In genomic region chr5:131558403-131559174, GRCm38 (mm10) we compare ENCODE assay signal across 9 mouse cellular contexts.
DNase-seq lines count a peak whose midpoint lies in the region; ATAC-seq and TF ChIP-seq lines count a peak whose summit lies in the region.
"Had no signal": no experiment of that assay in that cellular context is flagged by ENCODE, and none has a peak within 500 bp of the region (broad histone marks: within the 10 kb centered on the region; RNA-seq: fewer than 3 reads in every experiment).

No protein-coding gene starts in this region.

- H3K9me3 ChIP-seq in embryonic facial prominence, embryonic 12.5 days, result no peaks in the 10 kb centered on the region
- H3K9me3 ChIP-seq in heart, embryonic 11.5 days (replicated peaks; ENCODE audit: control insufficient read depth, low read length), result no peaks in the 10 kb centered on the region
- no peaks in the 10 kb centered on the region; the same call in 1 of the 2 replicates for H3K9me3 ChIP-seq in limb, embryonic 13.5 days

- intact Hi-C loops in gastrocnemius, adult 2 months (cut with DNase I), result loop anchor here (5.0 kb wide), 1 partner anchor 89 kb away; no protein-coding TSS in a partner anchor

- H3K9ac ChIP-seq in embryonic facial prominence, embryonic 12.5 days, result no peak overlapping the region
- H3K9ac ChIP-seq in heart, embryonic 11.5 days (ENCODE audit: low read depth, low read length), result no peak overlapping the region
- no peak overlapping the region for H3K9ac ChIP-seq in limb, embryonic 13.5 days

- DNase-seq in gastrocnemius, adult 2 months, result peak; percentile 77
- no peak for DNase-seq in gastrocnemius, postnatal 4 days (ENCODE audit: low spot score in 2 of 2)
- DNase-seq in lung, postnatal 10 days, result no peak
- no peak for DNase-seq in lung, postnatal 36 days
- DNase-seq in right cerebral cortex, postnatal 25 days, result no peak

- H3K27ac ChIP-seq in gastrocnemius, adult 2 months, result peak overlapping the region; percentile 87
- 0 out of 2 replicates have a peak overlapping the region, but pooled peaks have one; percentile 46 for H3K27ac ChIP-seq in embryonic facial prominence, embryonic 12.5 days
- H3K27ac ChIP-seq in heart, embryonic 11.5 days (ENCODE audit: low read depth, low read length), result 0 out of 2 replicates have a peak overlapping the region, but pooled peaks have one; percentile 29
- H3K27ac ChIP-seq in limb, embryonic 13.5 days, result peak overlapping the region; percentile 48; the same call in 1 of the 2 replicates

- no peak for TF ChIP-seq CTCF in gastrocnemius, adult 2 months (IDR thresholded peaks at IDR 0.05)

- H3K4me3 ChIP-seq in gastrocnemius, adult 2 months, result peak overlapping the region; percentile 61
- no peak overlapping the region for H3K4me3 ChIP-seq in embryonic facial prominence, embryonic 12.5 days
- H3K4me3 ChIP-seq in heart, embryonic 11.5 days (ENCODE audit: low read depth, low read length), result no peak overlapping the region
- H3K4me3 ChIP-seq in limb, embryonic 13.5 days, result no peak overlapping the region

- no peaks in the 10 kb centered on the region for H3K27me3 ChIP-seq in embryonic facial prominence, embryonic 12.5 days
- no peaks in the 10 kb centered on the region for H3K27me3 ChIP-seq in heart, embryonic 11.5 days (ENCODE audit: control insufficient read depth, insufficient read depth, low read length)
- H3K27me3 ChIP-seq in limb, embryonic 13.5 days, result 0 out of 2 replicates have a peak, but pooled peaks cover 3% of the 10 kb centered on the region

- ATAC-seq in embryonic facial prominence, embryonic 12.5 days (ENCODE audit: insufficient number of reproducible peaks, insufficient read depth, low FRiP score, low TSS enrichment), result no peak
- ATAC-seq in heart, embryonic 11.5 days (replicated peaks; ENCODE audit: insufficient number of reproducible peaks, low FRiP score, low TSS enrichment), result no peak
- no peak for ATAC-seq in limb, embryonic 13.5 days (ENCODE audit: low FRiP score, low read depth)
- ATAC-seq: CD4-positive, CD25-positive, alpha-beta regulatory T cell, adult 4 months had no signal

- 64% methylated on average over 8 of the region's 8 CpGs for WGBS in embryonic facial prominence, embryonic 12.5 days
- whole genome bisulfite sequencing in heart, embryonic 11.5 days (ENCODE audit: insufficient replicate concordance), result 29% methylated on average over 8 of the region's 8 CpGs
- WGBS in limb, embryonic 13.5 days, result 59% methylated on average over 8 of the region's 8 CpGs

- peaks cover 9% of the 10 kb centered on the region for H3K4me1 ChIP-seq in embryonic facial prominence, embryonic 12.5 days
- peaks cover 11% of the 10 kb centered on the region for H3K4me1 ChIP-seq in heart, embryonic 11.5 days (ENCODE audit: control insufficient read depth, insufficient read depth, low read length)
- peaks cover 14% of the 10 kb centered on the region for H3K4me1 ChIP-seq in limb, embryonic 13.5 days

- no peak overlapping the region for H3K4me2 ChIP-seq in embryonic facial prominence, embryonic 12.5 days (replicated peaks)
- no peak overlapping the region for H3K4me2 ChIP-seq in heart, embryonic 11.5 days
- no peak overlapping the region for H3K4me2 ChIP-seq in limb, embryonic 13.5 days (replicated peaks)

- no peaks in the 10 kb centered on the region for H3K36me3 ChIP-seq in embryonic facial prominence, embryonic 12.5 days
- no peaks in the 10 kb centered on the region for H3K36me3 ChIP-seq in heart, embryonic 11.5 days (ENCODE audit: control insufficient read depth, insufficient read depth, low read length)
- no peaks in the 10 kb centered on the region for H3K36me3 ChIP-seq in limb, embryonic 13.5 days

Comparison
In these comparisons a context has a peak if more than half of its experiments do, and no peak if none do; other contexts are left out.
1. H3K27ac ChIP-seq: peak in every context shown above with its lines; median percentile 87 in gastrocnemius, adult 2 months; 48 in limb, embryonic 13.5 days; 46 in embryonic facial prominence, embryonic 12.5 days; 29 in heart, embryonic 11.5 days.